Mouse (Mus musculus) cortical plate, adult 2 months (tissue): Measurements from ENCODE around the gene Cep41.

Experiments
- CTCF ChIP-seq: fragments of 200-500 bp; IDR thresholded peaks from 2 replicates; pipeline ENCODE4 v1.5.1; 2011; ENCODE audit warnings: mild to moderate bottlenecking, control low read depth, low read length; ENCODE audit not compliant: insufficient read depth; ENCODE audit errors: extremely low read depth
- POLR2A ChIP-seq: fragments of 200-500 bp; IDR thresholded peaks from 2 replicates; pipeline ENCODE4 v1.6.1; 2011; ENCODE audit warnings: mild to moderate bottlenecking, low read length, control low read depth; ENCODE audit not compliant: insufficient read depth; ENCODE audit errors: extremely low read depth

- TF ChIP-seq CTCF (no peak), POLR2A (no peak)
Observed at GRCm38 (mm10) chr6:30617020-30617958, 76.3 kb downstream of the Cep41 start.
